Mouse (Mus musculus) liver, postnatal 0 days (tissue): ENCODE measurements around the gene Scml4. TPM values are rescaled to one million over a fixed set of nuclear protein-coding genes. Genes with fewer than 3 reads are reported as not detected.

Source experiments
- ATAC-seq: fragments of 200-750 bp; cut with Nextera tagmentation; 2 replicates; pipeline ENCODE4 v1.8.0; 2017; ENCODE audit warnings: mild to moderate bottlenecking, moderate library complexity
- DNase-seq: peaks from one replicate; pipeline ENCODE4 v3.0.0-alpha.2; 2016
- H3K27ac ChIP-seq: fragments of 300-500 bp; sonication (generic); 2 replicates; pipeline ENCODE4 v1.5.1; 2014; ENCODE audit warnings: antibody characterized with exemption, moderate library complexity, mild to moderate bottlenecking, low read depth
- H3K27me3 ChIP-seq: fragments of 300-500 bp; sonication (generic); 2 replicates; pipeline ENCODE4 v1.6.1; 2014; ENCODE audit warnings: low read length, control low read depth, mixed read lengths; ENCODE audit not compliant: insufficient read depth
- H3K36me3 ChIP-seq: fragments of 300-500 bp; sonication (generic); replicated peaks from 2 replicates; pipeline ENCODE4 v1.6.1; 2014; ENCODE audit warnings: mild to moderate bottlenecking, control low read depth, low read length, moderate library complexity, mixed read lengths; ENCODE audit not compliant: insufficient read depth
- H3K4me1 ChIP-seq: fragments of 300-500 bp; sonication (generic); 2 replicates; pipeline ENCODE4 v1.6.1; 2014; ENCODE audit warnings: antibody characterized with exemption, mild to moderate bottlenecking, control low read depth; ENCODE audit not compliant: insufficient read depth
- H3K4me2 ChIP-seq: fragments of 300-500 bp; sonication (generic); 2 replicates; pipeline ENCODE4 v1.6.1; 2014; ENCODE audit warnings: low read depth, mild to moderate bottlenecking, low read length, moderate library complexity, mixed read lengths
- H3K4me3 ChIP-seq: fragments of 300-500 bp; sonication (generic); 2 replicates; pipeline ENCODE4 v1.5.1; 2014; ENCODE audit warnings: low read depth, low read length
- H3K9ac ChIP-seq: fragments of 300-500 bp; sonication (generic); replicated peaks from 2 replicates; pipeline ENCODE4 v1.6.1; 2014; ENCODE audit warnings: mild to moderate bottlenecking, moderate library complexity
- H3K9me3 ChIP-seq: fragments of 300-500 bp; sonication (generic); 2 replicates; pipeline ENCODE4 v1.6.1; 2016; ENCODE audit warnings: mild to moderate bottlenecking, control low read depth, low read length, mixed read lengths
- CTCF ChIP-seq: sonication (generic); IDR thresholded peaks from 2 replicates; pipeline ENCODE4 v1.5.1; 2016; ENCODE audit warnings: antibody characterized with exemption, low read depth
- EP300 ChIP-seq: IDR thresholded peaks from 2 replicates; pipeline ENCODE4 v1.6.1; 2016; ENCODE audit warnings: antibody characterized with exemption, low read depth, mild to moderate bottlenecking
- WGBS: fragments of 180-500 bp; shearing (Covaris S2); extraction: QIAGEN DNeasy Blood & Tissue Kit; methylation state at CpG from one replicate; pipeline ENCODE4 v1.1.7; 2014; ENCODE audit not compliant: insufficient replicate concordance; 5-methylcytosine and 5-hydroxymethylcytosine counted together
- polyA plus RNA-seq: library from polyadenylated mRNA; unstranded; fragments of >200 nt; fragmentation: Nextera tagmentation; extraction: Ambion mirVana; gene quantifications from 2 replicates; pipeline ENCODE4 v1.2.1, GENCODE M21; 2015

The Scml4 gene
- polyA plus RNA-seq, 1 experiment from 2014 or later, result 0.43 TPM

DNA sequence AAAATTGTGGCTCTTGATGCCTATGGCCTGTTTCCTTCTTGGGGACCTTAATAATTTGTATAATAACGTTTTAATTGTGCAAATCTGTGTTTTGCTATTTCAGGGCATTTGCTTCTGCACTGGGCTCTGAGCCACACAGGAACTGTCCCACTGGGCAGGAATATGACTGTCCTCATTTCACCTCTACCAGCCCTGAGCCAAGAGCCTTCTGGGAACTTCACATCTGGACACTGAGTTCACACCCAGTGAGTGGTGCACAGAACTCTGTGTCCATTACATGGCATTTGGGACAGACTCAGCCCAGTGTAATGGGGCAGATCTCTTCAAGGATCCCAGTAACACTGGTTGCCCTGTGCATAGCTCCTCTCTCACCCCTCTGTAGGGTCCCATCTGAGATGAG lies 16.8 kb upstream of the Scml4 start:
- TF ChIP-seq EP300 (no peak), CTCF (no peak)
- ATAC-seq (no peak), DNase-seq (no peak)
- Histone ChIP-seq H3K4me3 (no peak overlapping the region), H3K36me3 (no peaks in the 10 kb centered on the region), H3K27me3 (no peaks in the 10 kb centered on the region), H3K9ac (no peak overlapping the region), H3K9me3 (no peaks in the 10 kb centered on the region), H3K4me2 (no peak overlapping the region), H3K27ac (no peak overlapping the region), H3K4me1 (no peaks in the 10 kb centered on the region)
- whole genome bisulfite sequencing, result 71% methylated on average over 1 of the region's 1 CpGs

DNA sequence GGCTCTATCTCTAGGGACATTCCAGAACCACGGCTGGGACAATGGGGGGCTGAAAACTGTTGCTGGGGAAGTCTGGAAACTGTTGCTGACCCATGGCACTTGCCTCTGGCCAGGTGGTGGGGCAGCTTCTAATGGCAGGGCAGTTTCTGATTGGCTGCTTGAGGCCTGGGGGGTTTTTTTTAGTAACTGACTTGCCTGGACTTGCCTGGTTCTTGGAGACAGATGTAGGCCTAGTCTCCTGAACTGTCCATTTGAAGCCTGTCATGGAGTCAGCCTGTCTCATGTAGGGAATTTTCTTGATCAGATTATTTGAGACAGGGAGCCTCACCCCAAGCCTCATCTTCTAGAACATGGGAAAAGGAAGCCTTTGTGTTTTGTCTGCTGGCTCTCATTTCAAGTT lies 14.7 kb upstream of the Scml4 start:
- H3K4me1 ChIP-seq, result no peaks in the 10 kb centered on the region
- WGBS, result 47% methylated on average over 1 of the region's 1 CpGs

DNA sequence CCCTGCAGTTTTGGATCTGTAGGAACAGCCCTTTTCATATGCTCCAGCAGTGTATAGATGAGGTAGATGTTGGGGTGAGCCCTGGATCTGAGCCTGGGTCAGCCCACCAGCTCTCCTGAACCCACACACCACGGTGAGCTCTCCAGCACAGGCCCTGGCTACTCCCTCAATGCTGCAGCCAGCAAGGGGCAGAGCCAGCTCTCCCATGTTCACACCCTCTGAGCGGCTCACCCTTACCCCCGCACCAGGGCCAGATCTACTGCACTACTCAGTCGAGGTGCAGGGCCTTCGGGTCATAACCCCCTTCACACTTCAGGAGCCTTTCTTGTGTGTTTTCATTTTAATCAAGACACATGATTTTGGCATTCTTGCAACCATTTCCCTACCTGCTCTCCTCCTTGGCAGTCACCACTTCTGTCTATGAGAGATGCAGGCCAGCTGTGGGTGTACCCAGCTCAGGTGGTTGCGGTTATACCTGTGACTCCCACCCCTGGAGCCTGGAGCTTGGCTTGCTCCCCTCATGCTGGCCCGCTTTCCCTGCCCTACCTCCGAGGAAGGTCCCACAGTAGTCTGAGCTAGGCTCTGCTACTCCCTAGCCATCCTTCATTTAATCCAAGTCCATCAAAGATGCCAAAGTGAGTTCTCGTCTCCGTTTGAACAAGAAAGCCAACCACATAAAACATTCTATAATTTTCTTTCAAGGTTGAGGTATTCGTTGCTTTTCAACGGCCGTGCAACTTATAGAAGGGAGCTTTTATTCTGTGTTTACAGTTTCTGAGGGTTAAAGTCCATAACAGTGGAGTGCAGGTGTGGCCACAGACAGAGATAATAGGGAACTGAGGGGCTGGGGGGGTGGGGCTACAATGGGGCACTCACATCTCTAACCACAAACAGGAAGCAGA lies 11.7 kb upstream of the Scml4 start:
- no peak for ATAC-seq
- TF ChIP-seq CTCF, result no peak
- TF ChIP-seq EP300, result no peak
- Histone ChIP-seq H3K4me3 (no peak overlapping the region), H3K4me2 (no peak overlapping the region), H3K4me1 (no peaks in the 10 kb centered on the region), H3K36me3 (no peaks in the 10 kb centered on the region), H3K27ac (peak overlapping the region; percentile 11; the same call in 1 of the 2 replicates), H3K27me3 (no peaks in the 10 kb centered on the region), H3K9ac (no peak overlapping the region), H3K9me3 (no peaks in the 10 kb centered on the region)
- DNase-seq, result no peak
- 82% methylated on average over 13 of the region's 13 CpGs for WGBS

More for the DNA sequence above, 14.7 kb upstream of the Scml4 start:
- Histone ChIP-seq H3K27me3 (no peaks in the 10 kb centered on the region), H3K9ac (no peak overlapping the region), H3K27ac (no peak overlapping the region), H3K9me3 (no peaks in the 10 kb centered on the region), H3K36me3 (no peaks in the 10 kb centered on the region), H3K4me3 (no peak overlapping the region), H3K4me2 (no peak overlapping the region)
- DNase-seq (no peak), ATAC-seq (no peak)
- TF ChIP-seq CTCF (no peak), EP300 (no peak)

DNA sequence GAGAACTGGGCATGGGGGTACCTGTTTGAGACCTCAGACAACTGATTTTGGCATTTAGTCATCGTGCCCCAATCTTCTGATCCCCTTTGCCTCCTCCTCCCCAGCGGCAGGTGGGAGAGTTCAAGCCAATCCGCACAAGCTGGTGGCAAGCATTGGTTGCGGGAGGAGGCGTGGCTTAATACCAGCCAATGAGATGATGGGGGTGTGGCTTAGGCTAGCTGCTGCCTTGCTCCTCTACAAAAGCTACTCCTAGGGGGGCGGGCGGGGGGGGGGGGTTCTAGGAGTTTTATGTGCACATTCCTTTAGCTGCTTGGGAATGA lies 11.1 kb upstream of the Scml4 start:
- TF ChIP-seq CTCF (no peak), EP300 (no peak)
- no peak overlapping the region for H3K4me2 ChIP-seq
- H3K36me3 ChIP-seq, result no peaks in the 10 kb centered on the region
- 63% methylated on average over 7 of the region's 7 CpGs for WGBS
- ATAC-seq, result 0 out of 2 replicates have a peak, but pooled peaks have one; percentile 17
- H3K4me3 ChIP-seq, result no peak overlapping the region
- H3K9ac ChIP-seq, result no peak overlapping the region
- no peak overlapping the region for H3K27ac ChIP-seq
- no peaks in the 10 kb centered on the region for H3K9me3 ChIP-seq
- no peaks in the 10 kb centered on the region for H3K27me3 ChIP-seq
- H3K4me1 ChIP-seq, result no peaks in the 10 kb centered on the region
- DNase-seq, result peak; percentile 26

DNA sequence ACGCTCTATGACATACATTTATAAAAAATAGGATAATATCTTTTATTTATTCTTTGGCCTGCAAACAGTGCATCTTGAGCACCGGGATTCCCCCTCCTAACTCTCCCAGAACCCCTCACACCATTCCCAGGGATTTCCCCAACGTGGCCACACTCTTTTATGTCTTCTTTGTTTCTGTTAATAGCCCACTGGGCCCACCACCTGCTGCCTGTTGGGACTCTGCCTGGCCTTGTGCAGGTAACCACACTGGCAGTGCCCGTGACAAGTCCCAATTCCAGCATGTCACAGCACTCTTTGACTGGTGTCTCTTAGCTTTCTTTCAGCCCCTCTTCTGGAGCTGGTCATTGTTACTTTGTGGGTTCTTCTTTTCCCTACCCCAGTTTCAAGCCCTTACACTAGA lies 5.3 kb upstream of the Scml4 start:
- 65% methylated on average over 4 of the region's 4 CpGs for WGBS
- no peak overlapping the region for H3K4me3 ChIP-seq
- ATAC-seq, result no peak
- peaks cover 4% of the 10 kb centered on the region; the same call in 1 of the 2 replicates for H3K9me3 ChIP-seq
- TF ChIP-seq EP300, result no peak
- H3K27me3 ChIP-seq, result no peaks in the 10 kb centered on the region
- H3K36me3 ChIP-seq, result no peaks in the 10 kb centered on the region
- H3K9ac ChIP-seq, result no peak overlapping the region
- no peak overlapping the region for H3K27ac ChIP-seq
- DNase-seq, result no peak
- H3K4me1 ChIP-seq, result no peaks in the 10 kb centered on the region
- H3K4me2 ChIP-seq, result no peak overlapping the region

DNA sequence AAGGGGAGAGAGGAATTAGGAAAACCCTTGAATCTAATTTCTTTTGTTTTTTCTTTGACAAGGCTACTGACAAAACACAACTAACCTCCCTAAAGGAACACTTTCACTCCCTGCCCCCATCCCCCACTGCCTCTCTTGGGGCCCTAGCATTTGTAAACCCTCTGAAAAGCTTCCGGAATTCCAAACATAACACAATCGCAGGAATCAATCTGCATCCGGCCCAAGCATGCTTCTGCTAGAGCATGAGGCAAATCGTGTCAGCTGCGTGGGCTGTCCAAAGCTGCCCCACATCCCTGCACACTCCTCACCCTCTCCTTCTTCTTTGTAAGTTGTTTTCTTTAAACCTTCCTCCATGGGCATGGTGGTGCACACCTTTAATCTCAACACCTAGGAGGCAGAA lies 4.9 kb upstream of the Scml4 start:
- Histone ChIP-seq H3K9ac (no peak overlapping the region), H3K4me3 (no peak overlapping the region), H3K4me2 (no peak overlapping the region), H3K9me3 (peaks cover 4% of the 10 kb centered on the region; the same call in 1 of the 2 replicates), H3K4me1 (no peaks in the 10 kb centered on the region), H3K27me3 (no peaks in the 10 kb centered on the region), H3K27ac (no peak overlapping the region), H3K36me3 (no peaks in the 10 kb centered on the region)
- WGBS, result 44% methylated on average over 5 of the region's 5 CpGs
- no peak for TF ChIP-seq EP300
- no peak for TF ChIP-seq CTCF
- DNase-seq, result no peak
- ATAC-seq, result no peak
